Mouse (Mus musculus): ENCODE measurements around the gene Dnm3.

DNA sequence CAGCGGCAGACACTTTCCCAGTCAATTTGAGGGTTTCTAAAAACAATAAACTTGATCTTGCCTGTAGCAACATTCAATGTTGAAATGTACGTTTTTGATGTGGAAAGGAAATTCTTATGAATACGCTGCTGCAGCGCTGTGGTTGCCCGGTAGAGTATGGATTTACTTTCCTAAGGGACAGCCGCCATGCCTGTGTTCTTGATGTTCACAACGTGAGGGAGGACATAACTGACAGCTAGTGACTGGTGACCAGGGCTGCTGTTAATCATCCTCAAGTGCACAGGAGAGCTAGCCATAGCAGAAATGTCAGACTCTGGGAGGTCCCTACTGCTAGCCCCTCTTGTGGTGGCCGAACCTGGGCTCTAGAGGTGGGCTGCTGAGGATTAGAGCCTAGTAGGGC, 468.7 kb downstream of the Dnm3 start:
- TF ChIP-seq POLR2A (IDR thresholded peaks at IDR 0.05; ENCODE audit: insufficient read depth, low read depth, low read length) (no peak), CTCF (IDR thresholded peaks at IDR 0.05; ENCODE audit: insufficient read depth, low read depth, low read length) (no peak)

All from olfactory bulb, adult 2 months (tissue).